Mouse (Mus musculus): ENCODE data around the gene Myo1f.

DNA sequence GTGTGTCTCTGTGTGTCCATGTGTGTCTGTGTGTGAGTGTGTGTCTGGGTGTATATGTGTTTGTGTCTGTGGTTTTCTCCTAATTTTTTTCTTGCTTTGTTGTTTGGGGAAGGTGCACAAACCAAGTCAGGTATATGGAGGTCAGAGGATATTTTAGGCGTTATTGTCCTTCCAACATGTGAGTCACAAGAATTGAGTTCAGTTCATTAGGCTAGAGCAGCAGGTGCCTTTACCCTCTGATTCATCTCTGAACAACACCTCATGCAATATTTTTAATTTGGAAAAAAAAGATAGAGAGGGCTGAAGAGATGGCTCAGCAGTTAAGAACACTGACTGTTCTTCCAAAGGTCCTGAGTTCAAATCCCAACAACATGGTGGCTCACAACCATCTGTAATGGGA, 47.1 kb upstream of the Myo1f start:
- TF ChIP-seq POLR2A (IDR thresholded peaks at IDR 0.05; ENCODE audit: low read depth, low read length), result no peak
- TF ChIP-seq CTCF (conservative IDR thresholded peaks at IDR 0.05 in 1 of 2, IDR thresholded peaks at IDR 0.05 in 1 of 2; ENCODE audit: low read depth in 2 of 2, low read length in 2 of 2), result no peak
- no peak for TF ChIP-seq ETS1 (conservative IDR thresholded peaks at IDR 0.05; ENCODE audit: low read depth, low read length)
- no peak for TF ChIP-seq USF1 (IDR thresholded peaks at IDR 0.05; ENCODE audit: low read depth, low read length)
- no peak for TF ChIP-seq MAX (IDR thresholded peaks at IDR 0.05; ENCODE audit: low read length)
- TF ChIP-seq MAFK (IDR thresholded peaks at IDR 0.05; ENCODE audit: insufficient replicate concordance, low read length), result no peak
- no peak for TF ChIP-seq SIN3A (IDR thresholded peaks at IDR 0.05; ENCODE audit: low read length)
- TF ChIP-seq E2F4 (IDR thresholded peaks at IDR 0.05; ENCODE audit: insufficient replicate concordance, low read depth, low read length), result no peak

Measured in CH12.LX (cell line).